Mouse (Mus musculus) adrenal gland, adult 18-20 months (tissue): ENCODE data around the gene Rbm34. TPM values are rescaled to one million over a fixed set of nuclear protein-coding genes. Genes with fewer than 3 reads are reported as not detected.

Experiments
- total RNA-seq, 2 experiments: library from RNA; stranded (reverse); gene quantifications; 1 replicate in 1 of 2; 2 replicates in 1 of 2; pipeline ENCODE4 v1.2.3; 2021

Gene Rbm34
- total RNA-seq, 2 experiments from 2014 or later = 10.8 to 11.3 TPM

Other genes starting within 250 kb of the Rbm34 start
- 100 to 1,000 TPM; 186 to 207 TPM for gene Tomm20, start 25.2 kb downstream of the Rbm34 start, total RNA-seq
- gene Pard3, start 92.8 kb upstream of the Rbm34 start, total RNA-seq = 10 to 100 TPM; 32.5 to 42.2 TPM